Mouse (Mus musculus) right cerebral cortex, postnatal 10 days (tissue): ENCODE measurements at regions not wholly inside any gene's neighbourhood (a gene's known extent, or its start where the extent isn't known, plus 50 kb on each side); places are given as distances from the start of the nearest gene placed in this dataset.
A peak's percentile ranks its signal among the peaks of the same experiment; 100 is the strongest.
"Not testable (repeated sequence)": the region's sequence is repeated elsewhere in the genome, so short reads cannot be mapped to it uniquely, and the experiment has no call there.

ENCODE experiments used
- DNase-seq, 2 experiments: peaks; one replicate each; pipeline ENCODE4 v3.0.0; 2021; ENCODE audit warnings: low spot score in 2 of 2

DNA sequence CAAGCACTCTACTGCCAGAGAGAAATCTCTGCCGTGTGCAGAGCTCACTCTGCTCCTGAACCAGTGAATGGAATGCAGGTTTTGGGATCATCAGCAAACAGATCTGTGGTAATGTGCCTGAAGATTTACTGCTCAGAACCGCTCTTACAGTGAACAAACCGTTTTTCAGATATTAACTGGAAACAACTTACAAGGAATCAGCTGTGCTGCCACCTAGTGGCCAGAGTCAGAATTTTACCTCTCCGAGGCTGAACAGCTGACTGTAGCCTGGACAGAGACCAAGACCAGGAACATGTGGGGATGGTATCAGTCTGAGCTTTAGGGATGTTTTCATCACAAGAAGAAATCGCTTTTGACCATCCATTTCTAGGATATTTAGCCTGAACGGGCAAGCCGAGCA, 65.3 kb downstream of the Gm15023 start:
- DNase-seq, result peak; percentile 22 to 48

DNA sequence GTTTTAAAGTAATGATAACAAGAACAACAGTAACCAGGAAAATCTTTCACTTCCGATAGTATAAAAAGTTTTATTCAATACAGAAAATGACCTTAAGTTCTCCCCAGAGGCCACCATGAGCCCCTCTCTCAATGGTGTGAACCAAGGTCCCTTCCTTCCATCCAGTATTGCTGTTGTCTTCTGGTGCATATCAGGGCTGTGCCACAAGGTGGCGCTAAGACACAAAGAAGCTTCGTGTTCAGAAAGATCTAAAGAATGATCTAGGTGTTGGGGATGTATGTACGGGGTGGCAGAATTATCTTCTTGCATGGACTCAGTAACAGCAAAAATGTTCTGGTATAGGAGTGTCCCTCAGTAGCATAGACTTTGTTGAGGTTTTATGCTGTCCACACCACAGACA, 66.6 kb downstream of the Gm15023 start:
- peak; percentile 56 to 66 for DNase-seq

DNA sequence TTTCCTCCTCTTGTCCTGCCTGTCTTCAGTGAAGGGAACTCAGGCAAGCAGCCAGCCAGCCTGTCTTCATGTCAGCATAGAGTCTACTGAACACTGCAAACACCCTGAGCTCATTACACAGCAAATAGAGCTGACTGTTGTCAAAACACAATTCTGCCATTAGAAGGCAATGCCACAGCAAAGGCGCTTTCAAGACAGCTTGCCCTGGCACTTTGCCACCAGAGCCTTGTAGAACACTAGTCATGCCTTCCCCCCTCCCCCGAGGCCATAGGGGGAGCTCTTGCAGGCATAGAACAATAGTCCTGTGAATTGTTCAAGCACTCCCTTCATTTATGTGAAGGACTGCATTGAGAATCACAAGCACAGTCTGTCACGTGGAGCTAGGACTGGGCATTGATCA, 75.8 kb downstream of the Gm15023 start:
- DNase-seq, result peak; percentile 29 to 31

DNA sequence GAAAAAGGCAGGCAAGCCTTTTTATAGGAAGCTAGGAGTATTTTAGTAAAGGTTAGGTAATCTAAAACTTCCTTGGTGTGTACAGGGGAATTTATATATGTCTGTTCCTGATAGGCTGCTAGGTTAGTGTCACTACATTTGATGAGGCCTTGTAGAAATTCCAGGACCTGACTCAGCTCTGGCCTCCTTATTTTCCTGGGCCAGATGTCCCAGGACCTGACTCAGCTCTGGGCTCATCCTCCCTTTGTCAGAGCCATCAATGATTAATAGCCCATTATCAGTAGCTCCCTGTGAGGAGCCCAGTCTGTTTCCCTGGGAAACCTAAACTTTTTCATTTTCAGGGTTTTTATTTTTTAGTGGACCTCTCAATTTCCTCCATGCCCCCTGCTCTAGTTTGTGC, 79.3 kb downstream of the Gm15023 start:
- DNase-seq, result no peak

DNA sequence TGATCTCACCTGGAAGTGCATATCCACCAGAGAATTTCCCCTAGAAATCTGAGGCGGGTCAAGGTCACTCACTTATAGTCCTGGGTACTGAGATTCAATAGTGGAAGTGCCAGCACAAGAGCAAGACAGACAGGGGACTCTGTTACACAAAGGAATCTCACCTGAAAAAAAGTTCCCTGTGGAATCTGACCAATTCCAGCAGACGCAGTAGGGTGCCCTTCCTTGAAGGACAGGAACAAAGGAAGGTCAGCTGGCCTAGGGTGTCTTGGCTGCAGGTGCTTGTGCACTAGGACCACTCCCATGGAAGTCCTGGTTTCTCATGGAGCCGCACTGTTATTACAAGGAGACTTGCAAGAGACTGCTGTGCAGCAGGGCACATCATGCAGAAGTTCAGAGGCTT, 81.2 kb downstream of the Gm15023 start:
- no peak for DNase-seq

DNA sequence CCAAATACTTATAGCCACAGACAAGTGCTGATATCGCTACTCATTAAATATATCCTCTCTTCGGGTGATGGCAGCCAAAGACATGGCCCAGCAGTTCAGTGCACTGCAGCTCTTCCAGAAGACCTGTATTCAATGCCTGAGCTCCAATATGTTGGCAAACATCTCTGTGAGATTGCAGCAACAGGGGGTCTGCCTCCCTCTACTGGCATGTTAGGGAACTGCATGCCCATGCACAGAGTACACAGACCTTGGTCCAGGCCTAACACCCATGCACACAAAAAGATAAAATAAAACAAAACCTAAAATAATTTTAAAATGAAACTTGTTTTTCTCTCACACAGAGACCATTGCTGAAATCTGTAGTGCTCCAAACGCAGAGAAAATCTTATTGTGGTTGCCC, 82.1 kb upstream of the Zmat1 start:
- DNase-seq, result peak; percentile 47 to 71

DNA sequence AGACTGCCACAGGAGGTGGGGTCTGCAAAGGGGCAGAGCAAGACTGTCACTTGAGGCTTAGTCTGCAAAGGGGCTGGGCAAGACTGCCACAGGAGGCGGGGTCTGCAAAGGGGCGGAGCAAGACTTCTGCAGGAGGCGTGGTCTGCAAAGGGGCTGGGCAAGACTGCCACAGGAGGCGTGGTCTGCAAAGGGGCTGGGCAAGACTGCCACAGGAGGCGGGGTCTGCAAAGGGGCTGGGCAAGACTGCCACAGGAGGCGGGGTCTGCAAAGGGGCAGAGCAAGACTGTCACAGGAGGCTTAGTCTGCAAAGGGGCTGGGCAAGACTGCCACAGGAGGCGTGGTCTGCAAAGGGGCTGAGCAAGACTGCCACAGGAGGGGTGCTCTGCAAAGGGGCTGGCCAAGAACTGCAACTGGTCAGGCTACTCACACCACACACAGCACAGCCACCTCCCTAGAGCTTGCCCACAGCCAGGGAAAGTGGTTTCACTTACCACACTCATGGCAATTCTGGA, 78.1 kb upstream of the Zmat1 start:
- peak in 1 of 2 experiments; percentile 29 for DNase-seq

DNA sequence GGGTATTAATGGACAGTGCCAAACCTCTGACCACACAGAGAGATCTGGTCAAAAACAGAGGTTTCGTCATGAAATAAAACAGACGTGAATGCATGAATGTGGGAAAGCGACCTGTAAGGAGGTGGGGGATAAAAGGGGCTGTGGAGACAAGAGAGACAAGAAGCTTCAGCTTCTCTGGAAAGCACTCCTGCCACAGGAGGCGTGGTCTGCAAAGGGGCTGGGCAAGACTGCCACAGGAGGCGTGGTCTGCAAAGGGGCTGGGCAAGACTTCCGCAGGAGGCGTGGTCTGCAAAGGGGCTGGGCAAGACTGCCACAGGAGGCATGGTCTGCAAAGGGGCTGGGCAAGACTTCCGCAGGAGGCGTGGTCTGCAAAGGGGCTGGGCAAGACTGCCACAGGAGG, 77.6 kb upstream of the Zmat1 start:
- DNase-seq, result not testable (repeated sequence)

DNA sequence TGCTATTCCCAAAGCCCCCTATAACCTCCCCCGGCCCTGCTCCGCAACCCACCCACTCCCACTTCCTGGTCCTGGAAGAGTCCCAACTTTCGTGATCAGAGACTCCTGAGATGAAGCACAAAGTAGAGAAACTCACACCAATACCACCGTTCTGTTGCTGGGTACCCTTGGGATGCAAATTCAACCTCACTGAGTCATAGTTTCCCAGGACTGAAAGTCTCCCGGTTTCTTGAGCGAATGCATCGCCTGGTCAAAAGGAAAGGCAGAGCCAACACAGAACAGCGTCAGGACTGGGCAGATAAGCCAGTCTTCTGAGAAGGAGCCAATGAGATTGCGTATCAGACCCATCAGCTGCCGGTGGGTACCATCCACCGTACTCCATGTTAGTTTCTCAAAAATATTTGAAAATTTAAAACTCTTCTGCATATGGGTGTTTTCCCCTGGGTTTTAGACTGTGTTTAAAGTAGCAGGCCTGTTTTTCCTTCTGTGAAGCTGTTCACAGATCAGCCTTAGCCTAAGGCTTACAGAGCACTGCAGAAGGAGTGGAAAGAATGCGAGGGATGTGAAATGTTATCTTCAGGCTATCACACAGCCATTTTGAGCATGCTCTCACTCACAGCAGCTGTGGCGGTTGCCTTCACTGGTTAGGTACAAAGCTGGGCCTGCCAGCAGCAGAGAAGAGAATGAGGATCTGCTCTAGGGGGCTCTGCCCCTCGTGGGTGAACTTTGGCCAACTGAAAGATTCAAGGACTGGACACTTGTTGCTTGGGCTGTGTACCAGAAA, 77.0 kb upstream of the Zmat1 start:
- not testable (repeated sequence) for DNase-seq

DNA sequence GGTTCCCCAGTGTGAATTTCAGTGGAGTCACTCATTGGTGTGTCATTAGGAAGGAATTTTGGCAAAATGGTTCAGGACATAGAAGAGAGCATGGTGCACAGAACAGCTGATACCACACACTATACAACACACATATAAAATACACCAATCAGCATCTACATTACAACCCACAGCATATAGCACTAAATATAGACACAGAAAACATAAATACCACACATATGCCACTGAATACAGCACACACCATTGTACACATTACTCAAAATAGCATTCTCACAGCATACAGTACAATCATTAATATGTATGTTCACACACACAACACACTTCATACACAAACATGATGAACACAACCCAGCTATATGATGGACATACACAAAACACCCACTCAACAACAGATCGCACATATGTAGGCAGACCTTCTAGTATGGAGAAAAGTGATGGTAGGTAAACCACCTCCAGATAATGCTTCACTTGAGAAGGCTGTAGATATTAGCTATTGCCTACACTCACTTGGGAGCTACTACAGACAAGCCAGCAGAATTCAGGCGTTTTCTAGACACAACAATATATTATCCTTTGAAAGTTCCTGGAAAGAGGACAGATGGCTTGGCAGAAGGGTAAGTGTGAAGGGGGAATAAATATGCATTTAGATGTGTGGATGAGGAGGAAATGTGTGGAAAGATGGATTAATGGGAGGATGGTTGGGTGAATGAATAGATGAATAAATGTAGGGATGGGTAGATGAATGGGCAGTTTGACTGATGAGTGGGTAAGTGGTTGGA, 71.6 kb upstream of the Zmat1 start:
- DNase-seq, result peak in 1 of 2 experiments; percentile 20

DNA sequence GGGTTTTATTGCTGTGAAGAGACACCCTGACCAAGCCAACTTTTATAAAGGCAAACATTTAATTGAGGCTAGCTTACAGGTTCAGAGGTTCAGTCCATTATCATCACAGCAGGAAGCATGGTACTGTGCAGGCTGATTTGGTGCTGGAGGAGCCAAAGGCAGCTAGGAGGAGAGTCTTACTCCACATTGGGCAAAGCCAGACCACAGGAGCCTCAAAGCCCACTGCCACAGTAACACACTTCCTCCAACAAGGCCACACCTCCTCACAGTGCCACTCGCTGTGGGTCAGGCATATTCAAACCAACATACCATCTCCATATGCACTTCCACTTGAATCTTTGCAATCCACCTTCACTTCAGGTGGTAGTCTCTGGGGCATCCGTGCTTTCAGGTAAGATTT, 70.4 kb upstream of the Zmat1 start:
- no peak for DNase-seq

DNA sequence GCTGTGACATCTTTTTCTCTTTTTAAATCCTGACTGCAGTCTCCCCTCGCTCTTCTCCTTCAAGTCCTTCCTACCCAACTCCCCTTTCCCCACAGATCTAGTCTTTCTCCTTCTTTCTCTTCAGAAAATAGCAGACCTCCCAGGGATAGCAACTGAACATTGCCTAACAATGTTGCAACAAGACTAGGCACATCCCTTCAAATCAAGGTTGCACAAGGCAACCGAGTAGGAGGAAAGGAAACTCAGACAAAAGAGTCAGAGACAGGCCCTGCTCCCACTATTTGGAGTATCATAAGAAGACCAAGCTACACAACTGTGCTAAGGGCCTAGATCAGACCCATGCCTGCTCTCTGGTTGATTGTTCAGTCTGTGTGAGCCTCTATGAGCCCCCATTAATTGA, 66.9 kb upstream of the Zmat1 start:
- DNase-seq, result no peak

DNA sequence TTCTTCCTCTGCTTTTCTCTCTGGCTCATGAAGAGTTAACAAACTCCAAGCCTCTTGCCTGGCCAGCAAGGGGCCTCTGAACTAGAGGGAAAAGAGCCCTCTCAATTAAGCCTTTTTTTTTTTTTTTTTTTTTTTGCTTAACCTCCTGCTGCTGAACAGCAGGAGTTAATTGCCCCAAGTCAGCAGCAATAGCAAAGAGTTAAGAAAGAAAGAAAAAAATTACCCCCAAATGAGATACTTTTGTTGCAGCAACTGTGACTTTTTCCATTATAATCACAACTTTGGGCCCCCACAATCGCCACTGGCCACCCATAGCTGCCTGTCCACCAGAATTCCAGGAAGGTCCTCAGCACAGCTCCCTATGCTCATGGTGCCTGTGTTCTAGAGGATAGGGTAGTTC, 60.4 kb upstream of the Zmat1 start:
- DNase-seq, result no peak

DNA sequence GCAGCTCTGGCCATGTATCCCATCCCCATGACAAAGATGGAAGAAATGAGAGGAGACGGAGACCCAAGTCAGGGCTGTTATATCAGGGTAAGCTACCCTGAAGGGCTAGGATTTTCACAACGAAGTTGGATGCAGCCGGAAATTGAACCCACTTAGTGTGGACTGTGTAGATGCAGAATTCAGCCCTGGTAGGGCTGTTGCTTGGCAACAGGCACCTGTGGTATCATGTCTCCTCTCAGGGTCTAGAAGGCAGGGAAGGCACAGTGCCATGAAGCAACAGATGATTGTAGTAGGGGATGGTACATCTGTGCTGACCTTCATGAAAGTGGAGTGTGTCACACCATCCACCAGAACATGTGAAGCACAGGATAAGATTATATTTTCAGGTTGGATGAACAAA, 51.2 kb upstream of the Zmat1 start:
- DNase-seq, result peak in 1 of 2 experiments; percentile 31

DNA sequence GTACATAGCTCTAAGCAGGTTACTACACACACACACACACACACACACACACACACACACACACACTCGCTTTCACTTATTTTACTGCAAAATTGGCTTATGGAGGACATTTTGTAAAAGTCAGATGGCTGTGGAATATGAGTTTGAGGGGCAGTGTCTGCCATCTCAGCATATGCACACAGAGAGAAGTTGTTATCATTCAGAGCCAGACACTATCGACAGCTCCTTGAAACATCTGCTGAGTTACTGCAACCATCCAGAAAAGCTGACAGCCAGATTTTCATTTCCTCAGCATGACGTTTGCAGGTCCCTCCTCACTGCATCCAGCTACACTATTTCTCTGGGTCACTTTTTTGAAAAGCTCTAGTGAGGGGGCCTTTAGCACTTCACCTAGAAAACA, 49.9 kb upstream of the Zmat1 start:
- no peak for DNase-seq
